Mouse (Mus musculus) CD4-positive helper T cell, adult 2 months (primary cell): ENCODE measurements around the gene Sarnp.

Experiments
- DNase-seq: peaks from one replicate; pipeline ENCODE4 v3.0.0-alpha.2; 2012; ENCODE audit warnings: low read depth, missing footprints, low spot score

Sarnp gene

DNA sequence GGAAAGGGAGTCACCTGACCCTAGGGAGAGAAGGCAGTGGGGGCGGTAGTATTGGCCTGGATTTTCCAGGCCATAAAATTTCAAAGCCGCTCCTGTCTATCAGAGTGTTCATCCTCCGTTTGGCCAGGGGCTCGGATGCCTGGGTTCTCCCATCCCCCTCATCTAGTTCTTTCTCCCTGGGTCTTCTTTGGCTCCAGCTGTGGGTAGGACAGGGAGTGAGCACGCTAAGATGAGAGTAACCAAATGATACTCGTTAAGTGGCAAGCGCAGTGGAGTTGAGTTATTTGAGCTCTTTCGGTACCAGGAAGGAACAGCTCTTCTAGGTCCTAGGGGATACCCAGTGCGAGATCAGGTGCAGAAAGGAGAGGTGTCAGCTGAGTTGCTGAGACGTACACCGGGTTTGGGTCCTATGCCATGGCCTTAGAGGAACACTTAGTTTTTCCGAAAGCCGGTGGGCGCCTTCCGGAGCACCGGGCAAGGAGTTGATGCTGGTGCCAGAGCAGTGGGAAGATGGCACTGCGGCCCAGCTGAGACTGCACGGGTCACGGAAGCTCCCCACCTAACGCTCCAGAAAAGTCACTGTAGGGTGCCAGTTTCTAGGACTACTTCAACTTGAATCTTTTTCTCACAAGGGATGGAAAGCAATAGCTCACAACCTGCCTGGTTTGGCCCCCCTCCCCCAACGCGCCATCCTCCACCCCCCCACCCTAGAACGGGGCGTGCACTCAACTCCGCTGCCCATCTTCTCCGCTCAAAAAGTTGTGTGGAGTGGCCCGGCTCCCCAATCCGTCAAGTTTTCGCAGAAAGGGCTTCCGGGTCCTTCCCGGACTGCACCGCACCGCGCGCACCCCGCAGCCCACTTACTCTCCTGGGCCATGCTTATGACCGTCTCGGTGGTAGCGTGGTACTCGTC lies 73.5 kb downstream of the Sarnp start:
- peak; percentile 36 for DNase-seq

DNA sequence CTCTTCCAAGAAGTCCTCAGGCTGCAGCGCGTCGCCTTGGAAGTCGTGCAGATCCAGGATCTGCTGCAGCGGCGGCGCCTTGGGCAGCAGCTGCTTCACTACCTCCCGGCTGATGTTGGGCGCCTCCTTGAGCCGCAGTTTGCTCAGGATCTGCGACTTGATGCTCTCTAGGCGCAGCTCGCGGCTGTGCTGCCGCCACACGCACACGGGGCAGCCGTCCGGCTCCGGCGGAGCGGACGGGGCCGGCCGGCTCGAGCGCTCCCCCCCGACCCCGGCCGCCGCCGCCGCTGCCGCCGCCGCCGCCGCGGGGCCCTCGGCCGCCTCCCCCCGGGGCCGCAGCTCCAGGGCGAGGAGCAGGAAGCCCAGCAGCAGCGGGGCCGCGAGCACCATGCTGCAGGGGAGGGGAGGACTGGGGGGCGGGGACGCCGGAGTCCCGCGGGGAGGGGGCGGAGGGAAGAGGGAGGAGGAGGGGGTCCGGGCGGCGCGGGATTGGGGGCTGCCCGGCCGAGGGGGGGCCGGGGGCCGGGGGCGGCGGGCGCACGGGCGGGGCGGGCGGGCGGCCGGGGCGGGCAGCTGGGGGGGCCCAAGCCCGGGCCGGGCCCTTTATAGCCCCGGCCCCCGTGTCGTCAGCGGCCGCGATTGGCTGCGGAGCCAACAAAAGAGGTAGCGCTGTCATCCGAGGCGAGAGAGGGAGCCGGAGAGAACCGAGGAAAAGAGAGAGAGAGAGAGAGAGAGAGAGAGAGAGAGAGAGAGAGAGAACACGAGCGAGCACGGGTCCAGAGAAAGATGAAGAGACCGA lies 74.4 kb downstream of the Sarnp start, which contains the start of gene Gdf11:
Gene Gdf11, minus strand, starts transcription at position 423 of the 799 bp plus-strand sequence.
- peak; percentile 81 for DNase-seq

GRCm38 (mm10) chr10:128892246-128892645 lies 75.1 kb downstream of the Sarnp start:
- peak; percentile 37 for DNase-seq

- peak; percentile 82 for DNase-seq
These were observed 78.3 kb downstream of the Sarnp start for GRCm38 (mm10) chr10:128895437-128895836.

- DNase-seq, result no peak
These were observed 79.0 kb downstream of the Sarnp start for GRCm38 (mm10) chr10:128895952-128896693.

- DNase-seq, result no peak
These were observed 79.7 kb downstream of the Sarnp start for GRCm38 (mm10) chr10:128896807-128897206.

DNA sequence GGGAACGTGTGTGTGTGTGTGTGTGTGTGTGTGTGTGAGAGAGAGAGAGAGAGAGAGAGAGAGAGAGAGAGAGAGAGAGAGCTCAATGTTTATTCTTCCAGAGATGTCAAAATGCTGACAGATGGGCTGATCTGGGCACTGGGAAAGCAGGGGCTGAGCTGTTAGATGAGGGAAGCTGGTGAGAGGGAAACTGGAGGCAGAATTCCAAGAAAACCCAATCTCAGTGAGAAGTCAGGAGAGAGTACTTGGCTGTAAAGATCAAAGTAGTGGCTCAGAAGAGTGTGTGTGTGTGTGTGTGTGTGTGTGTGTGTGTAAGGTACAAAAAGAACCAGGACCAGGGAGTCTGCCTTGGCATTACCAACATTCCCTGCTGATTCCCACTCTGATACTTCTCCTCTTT lies 80.4 kb downstream of the Sarnp start:
- no peak for DNase-seq

DNA sequence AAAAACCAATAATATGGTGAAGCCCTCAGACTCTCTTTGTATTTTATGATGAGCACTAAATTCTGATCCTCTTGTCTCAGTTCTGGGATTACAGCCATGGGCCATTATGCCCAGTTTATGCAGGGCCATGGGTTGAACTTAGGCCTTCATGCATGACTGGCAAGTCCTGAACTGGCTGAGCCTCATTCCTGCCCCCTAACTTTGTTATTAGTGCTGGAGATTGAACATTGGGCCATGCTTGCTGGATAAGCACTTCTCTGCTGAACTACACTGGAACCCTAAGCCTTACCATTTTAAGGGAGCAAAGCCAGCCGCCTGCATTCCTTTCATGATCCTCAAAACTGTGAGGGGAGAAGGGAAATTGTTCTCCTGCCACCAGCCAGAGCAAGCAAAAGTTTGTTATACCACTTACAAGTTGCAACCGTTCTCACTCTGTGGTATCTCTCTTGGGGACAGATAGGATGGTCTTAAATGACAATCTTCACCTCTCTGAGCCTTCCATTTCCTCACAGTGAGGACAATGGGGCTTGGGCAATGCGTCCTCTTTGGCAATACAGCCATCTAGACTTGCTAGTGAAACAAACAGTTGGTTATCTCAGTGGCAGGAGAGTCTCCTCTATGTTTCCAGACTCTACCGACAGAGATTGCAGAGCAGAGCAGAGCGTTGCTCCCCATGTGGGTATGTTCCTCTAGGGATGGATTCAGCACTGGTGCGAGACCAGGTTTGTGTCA lies 82.8 kb downstream of the Sarnp start:
- no peak for DNase-seq

- no peak for DNase-seq
These were observed 83.6 kb downstream of the Sarnp start, which contains the start of gene Cd63 for GRCm38 (mm10) chr10:128900698-128901097. TSS of gene Cd63 (plus strand) at chr10:128900989.

GRCm38 (mm10) chr10:128901409-128901808 lies 84.3 kb downstream of the Sarnp start:
- DNase-seq, result no peak

GRCm38 (mm10) chr10:128902409-128902988 lies 85.4 kb downstream of the Sarnp start:
- DNase-seq, result peak; percentile 47

DNA sequence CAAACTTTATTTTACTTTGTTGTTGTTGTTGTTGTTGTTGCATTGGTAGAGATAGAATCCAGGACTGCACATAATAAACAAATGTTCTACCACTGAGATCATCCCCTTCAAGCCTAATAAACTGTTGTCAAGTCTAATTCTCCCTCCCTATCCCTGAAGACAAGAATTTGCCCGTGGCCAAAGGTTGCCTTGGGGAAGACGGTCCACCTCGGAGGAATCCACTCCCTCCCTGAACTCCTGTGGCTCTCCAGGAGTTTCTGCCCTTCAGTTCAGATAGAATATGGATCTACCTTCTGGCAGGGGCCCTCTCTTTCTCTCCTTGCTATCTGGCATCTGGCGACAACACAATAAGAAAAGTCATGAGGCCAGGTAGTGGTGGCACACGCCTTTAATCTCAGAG lies 87.7 kb downstream of the Sarnp start:
- no peak for DNase-seq

DNA sequence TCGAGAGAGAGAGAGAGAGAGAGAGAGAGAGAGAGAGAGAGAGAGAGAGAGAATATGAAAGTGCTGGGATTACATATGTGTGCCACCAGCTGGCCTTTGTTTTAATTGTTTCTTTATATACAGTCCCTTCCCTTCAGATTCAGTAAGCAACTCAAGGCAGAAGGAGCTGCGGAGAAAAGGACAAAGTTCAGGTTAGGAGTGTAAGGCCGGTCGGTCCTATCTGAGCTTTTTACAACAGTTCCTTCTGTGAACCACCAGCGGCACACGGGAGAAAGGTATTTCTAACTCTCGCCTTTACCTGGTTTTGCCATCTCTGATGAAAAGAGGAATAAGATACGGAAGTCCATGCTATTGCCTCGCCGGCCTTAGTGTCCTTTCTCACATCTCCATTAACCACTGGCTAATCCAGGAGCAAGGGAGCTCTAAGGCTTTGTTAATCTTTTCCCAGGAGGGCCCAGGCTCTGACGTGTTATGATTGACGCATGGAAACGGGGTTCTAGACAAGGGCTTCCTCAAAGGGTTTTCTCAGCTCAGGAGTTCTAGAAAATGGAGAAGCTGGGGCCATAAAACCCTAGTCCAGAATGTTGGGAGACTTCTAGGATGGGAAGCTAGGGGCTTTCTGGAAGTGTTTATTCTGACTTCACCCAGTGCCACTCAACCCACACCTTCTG lies 91.8 kb downstream of the Sarnp start:
- DNase-seq, result no peak

- no peak for DNase-seq
These were observed 92.5 kb downstream of the Sarnp start for GRCm38 (mm10) chr10:128909567-128910028.

DNA sequence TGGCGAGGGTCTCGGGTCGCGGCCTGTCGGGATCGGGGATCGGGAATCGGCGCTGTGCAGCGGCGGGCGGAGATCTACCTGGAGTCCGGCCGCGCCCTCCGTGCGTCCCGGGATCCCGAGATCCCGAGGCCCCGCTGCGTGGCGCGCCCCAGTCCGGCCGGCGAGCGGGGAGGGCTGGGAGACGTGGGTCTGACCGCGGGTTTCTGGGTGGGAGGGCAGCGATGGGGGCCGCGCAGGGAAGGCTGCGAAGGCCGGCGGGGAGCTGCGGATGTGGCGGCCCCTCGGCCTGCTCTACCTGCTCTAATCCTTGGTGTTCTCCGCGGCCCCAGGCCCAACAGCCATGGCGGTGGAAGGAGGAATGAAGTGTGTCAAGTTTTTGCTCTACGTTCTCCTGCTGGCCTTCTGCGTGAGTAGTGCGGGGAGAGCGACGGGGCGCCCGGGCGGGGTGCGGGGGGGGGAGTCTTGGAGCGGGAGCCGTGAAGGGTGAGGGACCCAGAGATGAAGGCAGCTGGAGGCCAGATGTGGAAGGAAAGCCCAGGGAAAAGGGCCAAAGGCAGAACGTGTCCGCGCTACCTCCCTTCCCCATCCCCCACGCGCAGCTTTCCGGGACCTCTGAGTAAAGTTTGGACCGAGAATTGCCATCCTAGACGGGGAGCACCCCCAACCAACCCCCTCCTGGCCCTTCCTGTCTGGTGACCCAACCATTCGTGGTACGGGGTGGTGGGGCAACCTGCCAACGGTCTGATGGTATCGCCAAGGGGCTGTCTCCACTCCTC lies 93.1 kb downstream of the Sarnp start:
- peak; percentile 15 for DNase-seq

DNA sequence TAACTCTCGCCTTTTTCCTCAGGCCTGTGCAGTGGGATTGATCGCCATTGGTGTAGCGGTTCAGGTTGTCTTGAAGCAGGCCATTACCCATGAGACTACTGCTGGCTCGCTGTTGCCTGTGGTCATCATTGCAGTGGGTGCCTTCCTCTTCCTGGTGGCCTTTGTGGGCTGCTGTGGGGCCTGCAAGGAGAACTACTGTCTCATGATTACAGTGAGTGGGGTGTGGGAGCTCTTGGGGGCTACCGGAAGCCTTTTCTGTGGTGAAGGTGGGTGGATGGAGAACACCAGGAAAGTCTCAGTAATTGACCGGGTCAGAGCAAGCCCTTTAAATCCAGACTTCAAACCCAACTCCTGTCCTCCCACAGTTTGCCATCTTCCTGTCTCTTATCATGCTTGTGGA lies 94.3 kb downstream of the Sarnp start:
- DNase-seq, result no peak

GRCm38 (mm10) chr10:128912268-128912667 lies 95.1 kb downstream of the Sarnp start:
- DNase-seq, result no peak

DNA sequence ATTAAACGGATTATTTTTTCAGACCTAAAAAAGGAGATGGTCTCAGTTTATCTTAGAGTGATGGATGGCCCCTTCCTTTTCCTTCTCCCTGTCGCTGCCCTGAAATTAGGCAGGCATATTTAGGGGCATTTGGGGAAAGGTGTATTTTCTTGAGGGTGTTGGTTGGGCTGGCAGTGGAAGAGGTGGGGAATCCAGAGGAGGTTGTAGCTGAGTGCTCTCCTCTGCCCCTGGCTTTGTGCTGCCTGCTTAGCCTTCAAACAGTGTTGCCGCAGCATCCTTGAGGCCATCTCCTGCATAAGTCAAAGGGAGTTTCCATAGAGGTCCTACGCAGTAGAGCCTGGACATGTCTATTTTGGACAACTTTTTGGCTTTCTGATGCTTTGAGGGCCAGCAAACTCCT lies 95.7 kb downstream of the Sarnp start:
- no peak for DNase-seq

DNA sequence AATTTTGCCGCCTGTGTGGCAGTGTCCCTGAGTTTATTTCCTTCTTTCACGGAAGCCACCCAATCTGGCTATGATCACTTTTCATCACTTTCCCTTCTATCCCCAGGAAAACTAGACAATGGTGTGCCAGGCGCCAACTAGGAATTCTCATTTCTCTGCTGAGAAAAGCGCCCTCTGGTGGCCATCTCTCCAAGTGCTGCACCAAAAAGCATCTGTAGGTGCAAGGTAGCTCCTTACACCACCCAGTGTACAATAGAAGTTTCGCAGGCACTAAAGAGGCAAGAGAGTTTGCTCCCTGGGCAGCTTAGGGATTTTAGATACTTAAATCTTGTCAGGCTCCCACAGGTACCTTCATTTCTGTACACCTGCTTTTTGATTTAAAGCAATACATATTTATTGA lies 96.1 kb downstream of the Sarnp start:
- DNase-seq, result peak; percentile 81
